5 mouse cellular contexts compared by ENCODE assay signal in genomic region chr1:58891481-58892170, GRCm38 (mm10).
DNase-seq lines count a peak whose midpoint lies in the region; ATAC-seq and TF ChIP-seq lines count a peak whose summit lies in the region.
"Not testable (repeated sequence)": the region's sequence is repeated elsewhere in the genome, so short reads cannot be mapped to it uniquely, and the experiment has no call there.

No protein-coding gene starts in this region.

- TF ChIP-seq CTCF in intestine, postnatal 0 days (IDR thresholded peaks at IDR 0.05; ENCODE audit: low read depth); stomach, postnatal 0 days (IDR thresholded peaks at IDR 0.05; ENCODE audit: low read depth): not testable (repeated sequence)

- not testable (repeated sequence) for H3K4me2 ChIP-seq in intestine, embryonic 15.5 days (replicated peaks); intestine, postnatal 0 days (replicated peaks; ENCODE audit: low read depth); limb, embryonic 11.5 days (ENCODE audit: low read depth, severe bottlenecking); stomach, postnatal 0 days (replicated peaks; ENCODE audit: low read depth)

- not testable (repeated sequence) for H3K9me3 ChIP-seq in intestine, embryonic 15.5 days; intestine, postnatal 0 days (ENCODE audit: control insufficient read depth); limb, embryonic 11.5 days (ENCODE audit: control insufficient read depth, low read length); midbrain, embryonic 10.5 days (replicated peaks); stomach, postnatal 0 days (ENCODE audit: control insufficient read depth, low read length)

- DNase-seq in limb, embryonic 11.5 days (ENCODE audit: low spot score), result peak; percentile 8
- peak; percentile 6 for DNase-seq in midbrain, embryonic 10.5 days (ENCODE audit: low spot score)
- DNase-seq in stomach, postnatal 0 days (ENCODE audit: low spot score), result not testable (repeated sequence)

- H3K27me3 ChIP-seq in intestine, embryonic 15.5 days (replicated peaks); intestine, postnatal 0 days (replicated peaks; ENCODE audit: control insufficient read depth, insufficient read depth, low read length); limb, embryonic 11.5 days (ENCODE audit: control insufficient read depth, insufficient read depth, low read length); midbrain, embryonic 10.5 days (ENCODE audit: low read depth, poor library complexity, severe bottlenecking); stomach, postnatal 0 days (ENCODE audit: control insufficient read depth, insufficient read depth, low read length): not testable (repeated sequence)

- H3K4me1 ChIP-seq in intestine, embryonic 15.5 days (replicated peaks); intestine, postnatal 0 days (replicated peaks; ENCODE audit: control insufficient read depth, insufficient read depth, low read length); limb, embryonic 11.5 days (ENCODE audit: control insufficient read depth, insufficient read depth, low read length); midbrain, embryonic 10.5 days; stomach, postnatal 0 days (replicated peaks; ENCODE audit: control insufficient read depth, insufficient read depth): not testable (repeated sequence)

- not testable (repeated sequence) for TF ChIP-seq EP300 in stomach, postnatal 0 days (optimal IDR thresholded peaks at IDR 0.05)

- H3K4me3 ChIP-seq in intestine, embryonic 15.5 days (replicated peaks); intestine, postnatal 0 days (ENCODE audit: low read depth, low read length); limb, embryonic 11.5 days (ENCODE audit: low read depth, low read length); midbrain, embryonic 10.5 days; stomach, postnatal 0 days (ENCODE audit: low read depth, low read length): not testable (repeated sequence)

- H3K27ac ChIP-seq in intestine, embryonic 15.5 days, result 0 out of 2 replicates have a peak overlapping the region, but pooled peaks have one; percentile 13
- not testable (repeated sequence) for H3K27ac ChIP-seq in intestine, postnatal 0 days (ENCODE audit: low read depth, low read length); limb, embryonic 11.5 days (replicated peaks; ENCODE audit: low read depth, low read length); midbrain, embryonic 10.5 days (replicated peaks)
- 0 out of 2 replicates have a peak overlapping the region, but pooled peaks have one; percentile 13 for H3K27ac ChIP-seq in stomach, postnatal 0 days (replicated peaks)

- WGBS in intestine, embryonic 15.5 days, result 52% methylated on average over 2 of the region's 2 CpGs
- WGBS in intestine, postnatal 0 days, result 32% methylated on average over 2 of the region's 2 CpGs
- WGBS in limb, embryonic 11.5 days, result 76% methylated on average over 2 of the region's 2 CpGs
- WGBS in midbrain, embryonic 10.5 days, result 75% methylated on average over 2 of the region's 2 CpGs
- 38% methylated on average over 2 of the region's 2 CpGs for WGBS in stomach, postnatal 0 days

- H3K36me3 ChIP-seq in intestine, embryonic 15.5 days; intestine, postnatal 0 days (ENCODE audit: control insufficient read depth, insufficient read depth); limb, embryonic 11.5 days (ENCODE audit: control insufficient read depth, insufficient read depth, low read length); midbrain, embryonic 10.5 days; stomach, postnatal 0 days (ENCODE audit: control insufficient read depth, insufficient read depth, low read length): not testable (repeated sequence)

- not testable (repeated sequence) for H3K9ac ChIP-seq in intestine, embryonic 15.5 days; intestine, postnatal 0 days (ENCODE audit: low read depth, low read length); limb, embryonic 11.5 days (ENCODE audit: low read length); stomach, postnatal 0 days (ENCODE audit: low read length)

- peak; percentile 91 for ATAC-seq in intestine, embryonic 15.5 days
- ATAC-seq in intestine, postnatal 0 days, result peak; percentile 81
- ATAC-seq in limb, embryonic 11.5 days (ENCODE audit: insufficient number of reproducible peaks, low FRiP score, low TSS enrichment, low read depth); stomach, postnatal 0 days (ENCODE audit: low FRiP score, low TSS enrichment): not testable (repeated sequence)
